Mouse (Mus musculus): Measurements from ENCODE around the gene Rhoc. TPM values are rescaled to one million over a fixed set of nuclear protein-coding genes. Genes with fewer than 3 reads are reported as not detected.
"Not testable (repeated sequence)": the region's sequence is repeated elsewhere in the genome, so short reads cannot be mapped to it uniquely, and the experiment has no call there.

The Rhoc gene
- total and polyA plus RNA-seq, 3 experiments, result 1.2 to 8.3 (median 7.9) TPM

DNA sequence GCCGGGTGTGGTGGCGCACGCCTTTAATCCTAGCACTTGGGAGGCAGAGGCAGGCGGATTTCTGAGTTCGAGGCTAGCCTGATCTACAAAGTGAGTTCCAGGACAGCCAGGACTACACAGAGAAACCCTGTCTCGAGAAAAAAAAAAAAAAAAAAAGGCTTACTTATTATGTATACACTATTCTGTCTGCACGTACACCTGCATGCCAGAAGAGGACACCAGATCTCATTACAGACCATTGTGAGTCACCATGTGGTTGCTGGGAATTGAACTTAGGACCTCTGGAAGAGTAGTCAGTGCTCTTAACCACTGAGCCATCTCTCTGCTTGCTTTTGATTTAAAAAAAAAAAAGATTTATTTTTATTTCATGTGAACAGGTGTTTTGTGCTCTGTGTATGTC lies 25.1 kb downstream of the Rhoc start:
- DNase-seq (ENCODE audit: extremely low read depth); H3K9me3 ChIP-seq (replicated peaks; ENCODE audit: low read length); H3K4me2 ChIP-seq (ENCODE audit: insufficient read depth, low read depth, poor library complexity, severe bottlenecking); H3K4me3 ChIP-seq (replicated peaks in 1 of 3; ENCODE audit: low read depth in 2 of 3, low read length in 2 of 3, poor library complexity in 1 of 3); H3K27me3 ChIP-seq (replicated peaks); H3K9ac ChIP-seq (ENCODE audit: insufficient read depth, low read depth); in situ Hi-C loops (cut with MboI; ENCODE audit: low pct_ligation_motif_present, low pct_unique_long_range_greater_than_20kb, low sequenced_read_pairs); H3K79me2 ChIP-seq (replicated peaks; ENCODE audit: control insufficient read depth, extremely low read depth, insufficient read depth, poor library complexity, severe bottlenecking); dilution Hi-C loops (cut with MboI; ENCODE audit: extremely low pct_ligation_motif_present, extremely low pct_unique_long_range_greater_than_20kb, low sequenced_read_pairs); H3K27ac ChIP-seq (ENCODE audit: insufficient read depth, low read depth): not testable (repeated sequence)
- H3K36me3 ChIP-seq (replicated peaks in 1 of 2; ENCODE audit: control insufficient read depth in 1 of 2, insufficient read depth in 1 of 2, low read length in 1 of 2), result peaks cover 0 to 11% of the 10 kb centered on the region in 2 experiments
- peaks cover 14 to 32% of the 10 kb centered on the region in 2 experiments for H3K4me1 ChIP-seq (ENCODE audit: control insufficient read depth in 1 of 2, insufficient read depth in 2 of 2)

DNA sequence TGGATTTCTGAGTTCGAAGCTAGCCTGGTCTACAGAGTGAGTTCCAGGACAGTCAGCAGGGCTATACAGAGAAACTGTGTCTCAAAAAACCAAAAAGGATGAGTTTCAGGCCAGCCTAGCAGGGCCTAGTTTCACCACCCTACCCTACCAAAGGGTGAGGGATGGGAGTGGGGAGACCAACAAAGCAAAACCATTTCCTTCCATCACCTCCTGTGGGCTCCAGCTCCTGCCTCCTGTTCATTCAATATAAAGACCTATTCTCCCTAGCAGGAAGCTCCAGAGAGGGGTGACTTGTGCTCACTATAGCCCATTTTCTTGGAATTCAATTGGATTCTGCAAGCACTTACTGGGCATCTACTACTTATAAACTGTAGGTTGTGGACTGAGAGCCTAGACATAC lies 26.6 kb downstream of the Rhoc start:
- Histone ChIP-seq H3K9me3 (replicated peaks; ENCODE audit: low read length) (no peaks in the 10 kb centered on the region), H3K27ac (ENCODE audit: insufficient read depth, low read depth) (no peak overlapping the region), H3K4me2 (ENCODE audit: insufficient read depth, low read depth, poor library complexity, severe bottlenecking) (no peak overlapping the region), H3K36me3 (replicated peaks in 1 of 2; ENCODE audit: control insufficient read depth in 1 of 2, insufficient read depth in 1 of 2, low read length in 1 of 2) (peaks cover 0 to 11% of the 10 kb centered on the region in 2 experiments), H3K27me3 (replicated peaks) (no peaks in the 10 kb centered on the region), H3K79me2 (replicated peaks; ENCODE audit: control insufficient read depth, extremely low read depth, insufficient read depth, poor library complexity, severe bottlenecking) (no peaks in the 10 kb centered on the region), H3K4me3 (replicated peaks in 1 of 3; ENCODE audit: low read depth in 2 of 3, low read length in 2 of 3, poor library complexity in 1 of 3) (no peak overlapping the region), H3K9ac (ENCODE audit: insufficient read depth, low read depth) (no peak overlapping the region), H3K4me1 (ENCODE audit: control insufficient read depth in 1 of 2, insufficient read depth in 2 of 2) (peaks cover 14 to 45% of the 10 kb centered on the region in 2 experiments)
- dilution Hi-C loops (cut with MboI; ENCODE audit: extremely low pct_ligation_motif_present, extremely low pct_unique_long_range_greater_than_20kb, low sequenced_read_pairs) (no loop called here), in situ Hi-C loops (cut with MboI; ENCODE audit: low pct_ligation_motif_present, low pct_unique_long_range_greater_than_20kb, low sequenced_read_pairs) (no loop called here)
- no peak for DNase-seq (ENCODE audit: extremely low read depth)
- no peak for TF ChIP-seq MXI1 (IDR thresholded peaks at IDR 0.05; ENCODE audit: low read depth, low read length)
- no peak for TF ChIP-seq MAZ (IDR thresholded peaks at IDR 0.05; ENCODE audit: low read depth, low read length)
- TF ChIP-seq USF1 (IDR thresholded peaks at IDR 0.05; ENCODE audit: low read depth, low read length), result no peak
- TF ChIP-seq IRF4 (IDR thresholded peaks at IDR 0.05; ENCODE audit: low read depth, low read length), result no peak
- TF ChIP-seq NELFE (IDR thresholded peaks at IDR 0.05; ENCODE audit: low read depth, low read length), result no peak
- TF ChIP-seq CHD1 (IDR thresholded peaks at IDR 0.05; ENCODE audit: low read depth, low read length), result no peak
- TF ChIP-seq JUN (IDR thresholded peaks at IDR 0.05; ENCODE audit: insufficient read depth, low read depth, low read length), result no peak
- no peak for TF ChIP-seq EP300 (IDR thresholded peaks at IDR 0.05; ENCODE audit: low read length)
- no peak for TF ChIP-seq MAFK (IDR thresholded peaks at IDR 0.05; ENCODE audit: insufficient replicate concordance, low read length)
- TF ChIP-seq JUND (conservative IDR thresholded peaks at IDR 0.05; ENCODE audit: low read depth, low read length), result no peak

DNA sequence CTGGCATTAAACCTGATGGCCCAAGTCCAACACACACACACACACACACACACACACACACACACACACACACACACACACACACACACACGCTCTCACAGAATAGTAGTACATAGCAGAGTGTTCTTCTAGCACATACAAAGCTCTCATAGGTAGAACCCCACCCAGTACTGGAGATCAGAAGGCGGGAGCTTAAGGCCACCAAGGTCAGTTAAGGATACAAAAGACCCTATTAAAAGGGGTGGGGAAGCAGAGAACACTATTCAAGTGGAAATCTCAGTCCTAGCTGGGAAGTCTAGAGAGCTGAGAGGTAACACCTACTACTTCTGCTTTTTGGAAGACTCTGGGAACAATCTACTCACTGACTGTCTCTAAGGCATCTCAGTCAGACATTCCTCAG lies 27.2 kb downstream of the Rhoc start:
- no peak for DNase-seq (ENCODE audit: extremely low read depth)
- Histone ChIP-seq H3K27me3 (replicated peaks) (no peaks in the 10 kb centered on the region), H3K4me3 (replicated peaks in 1 of 3; ENCODE audit: low read depth in 2 of 3, low read length in 2 of 3, poor library complexity in 1 of 3) (no peak overlapping the region), H3K4me1 (ENCODE audit: control insufficient read depth in 1 of 2, insufficient read depth in 2 of 2) (peaks cover 14 to 50% of the 10 kb centered on the region in 2 experiments), H3K79me2 (replicated peaks; ENCODE audit: control insufficient read depth, extremely low read depth, insufficient read depth, poor library complexity, severe bottlenecking) (no peaks in the 10 kb centered on the region), H3K9me3 (replicated peaks; ENCODE audit: low read length) (no peaks in the 10 kb centered on the region), H3K27ac (ENCODE audit: insufficient read depth, low read depth) (no peak overlapping the region), H3K4me2 (ENCODE audit: insufficient read depth, low read depth, poor library complexity, severe bottlenecking) (no peak overlapping the region), H3K9ac (ENCODE audit: insufficient read depth, low read depth) (no peak overlapping the region), H3K36me3 (replicated peaks in 1 of 2; ENCODE audit: control insufficient read depth in 1 of 2, insufficient read depth in 1 of 2, low read length in 1 of 2) (peaks cover 0 to 12% of the 10 kb centered on the region in 2 experiments)
- in situ Hi-C loops (cut with MboI; ENCODE audit: low pct_ligation_motif_present, low pct_unique_long_range_greater_than_20kb, low sequenced_read_pairs), result no loop called here
- dilution Hi-C loops (cut with MboI; ENCODE audit: extremely low pct_ligation_motif_present, extremely low pct_unique_long_range_greater_than_20kb, low sequenced_read_pairs), result no loop called here
- no peak for TF ChIP-seq MEF2A (IDR thresholded peaks at IDR 0.05; ENCODE audit: borderline replicate concordance, low read depth, low read length)
- TF ChIP-seq MXI1 (IDR thresholded peaks at IDR 0.05; ENCODE audit: low read depth, low read length), result no peak
- TF ChIP-seq MYC (IDR thresholded peaks at IDR 0.05; ENCODE audit: low read depth, low read length), result no peak
- no peak for TF ChIP-seq BHLHE40 (IDR thresholded peaks at IDR 0.05; ENCODE audit: low read depth, low read length)
- no peak for TF ChIP-seq EP300 (IDR thresholded peaks at IDR 0.05; ENCODE audit: low read length)
- TF ChIP-seq E2F4 (IDR thresholded peaks at IDR 0.05; ENCODE audit: insufficient replicate concordance, low read depth, low read length), result no peak
- no peak for TF ChIP-seq USF1 (IDR thresholded peaks at IDR 0.05; ENCODE audit: low read depth, low read length)
- no peak for TF ChIP-seq ETS1 (conservative IDR thresholded peaks at IDR 0.05; ENCODE audit: low read depth, low read length)
- no peak for TF ChIP-seq ZNF384 (IDR thresholded peaks at IDR 0.05; ENCODE audit: low read depth, low read length)
- no peak for TF ChIP-seq CTCF (conservative IDR thresholded peaks at IDR 0.05 in 1 of 2, IDR thresholded peaks at IDR 0.05 in 1 of 2; ENCODE audit: low read depth in 2 of 2, low read length in 2 of 2)
- TF ChIP-seq IRF4 (IDR thresholded peaks at IDR 0.05; ENCODE audit: low read depth, low read length), result no peak
- TF ChIP-seq HCFC1 (IDR thresholded peaks at IDR 0.05; ENCODE audit: low read depth, low read length), result no peak
- no peak for TF ChIP-seq NRF1 (IDR thresholded peaks at IDR 0.05; ENCODE audit: low read depth, low read length)
- no peak for TF ChIP-seq MAZ (IDR thresholded peaks at IDR 0.05; ENCODE audit: low read depth, low read length)
- TF ChIP-seq JUND (conservative IDR thresholded peaks at IDR 0.05; ENCODE audit: low read depth, low read length), result no peak
- TF ChIP-seq CHD1 (IDR thresholded peaks at IDR 0.05; ENCODE audit: low read depth, low read length), result no peak
- no peak for TF ChIP-seq SIN3A (IDR thresholded peaks at IDR 0.05; ENCODE audit: low read length)
- TF ChIP-seq ZC3H11A (IDR thresholded peaks at IDR 0.05; ENCODE audit: low read depth, low read length), result no peak

All from CH12.LX (cell line).